Mouse (Mus musculus) heart, postnatal 4 days (tissue): ENCODE measurements at regions not wholly inside any gene's neighbourhood (a gene's known extent, or its start where the extent isn't known, plus 50 kb on each side); places are given as distances from the start of the nearest gene placed in this dataset.

Experiments
- DNase-seq: peaks from one replicate; pipeline ENCODE4 v3.0.0; 2021

GRCm38 (mm10) chr1:147239108-147239507 lies 744.5 kb downstream of the Brinp3 start:
- no peak for DNase-seq

- DNase-seq = no peak
These were observed 778.8 kb downstream of the Brinp3 start for GRCm38 (mm10) chr1:147273324-147273723.

- DNase-seq = no peak
These were observed 796.6 kb downstream of the Brinp3 start for GRCm38 (mm10) chr1:147291119-147291518.

- DNase-seq = no peak
These were observed 814.7 kb downstream of the Brinp3 start for GRCm38 (mm10) chr1:147309246-147309645.

- DNase-seq = peak; percentile 72
These were observed 848.9 kb downstream of the Brinp3 start for GRCm38 (mm10) chr1:147343276-147343953.

GRCm38 (mm10) chr1:147344027-147344426 lies 849.5 kb downstream of the Brinp3 start:
- DNase-seq = no peak
